Mouse (Mus musculus): ENCODE measurements around the gene Mid2. TPM values are rescaled to one million over a fixed set of nuclear protein-coding genes. Genes with fewer than 3 reads are reported as not detected.

Gene Mid2
- total RNA-seq, 2 experiments from 2014 or later, result 20.9 to 30.3 TPM

Other genes with a start within 250 kb of the Mid2 start
- gene Prps1, start 208.0 kb upstream of the Mid2 start, total RNA-seq (2021), result 10 to 100 TPM; 19.7 to 24.5 TPM
- 100 to 1,000 TPM in 1 of 2 experiments, 10 to 100 TPM in 1; 89.8 to 171 TPM for gene Tsc22d3, start 63.9 kb upstream of the Mid2 start, total RNA-seq (2021)
- gene Tex13b, start 148.8 kb downstream of the Mid2 start, total RNA-seq (2021), result not detected
- not detected for gene Vsig1, start 243.0 kb downstream of the Mid2 start, total RNA-seq (2021)